Mouse (Mus musculus): Measurements from ENCODE around the gene Dnph1. TPM values are rescaled to one million over a fixed set of nuclear protein-coding genes. Genes with fewer than 3 reads are reported as not detected.
A peak's percentile ranks its signal among the peaks of the same experiment; 100 is the strongest.

The Dnph1 gene
- polyA plus RNA-seq, 1 experiment from 2014 or later: 26.4 TPM

GRCm38 (mm10) chr17:46521963-46522668, 25.6 kb downstream of the Dnph1 start:
- Histone ChIP-seq H3K27ac (replicated peaks in 1 of 2; ENCODE audit: control insufficient read depth in 1 of 2, insufficient read depth in 1 of 2, low read depth in 2 of 2, low read length in 2 of 2) (no peak overlapping the region), H3K36me3 (ENCODE audit: control insufficient read depth, insufficient read depth, low read length) (peaks cover 3% of the 10 kb centered on the region; the same call in 1 of the 2 replicates), H3K27me3 (ENCODE audit: control insufficient read depth, insufficient read depth, low read length) (peaks cover 6% of the 10 kb centered on the region; the same call in 1 of the 2 replicates), H3K9me3 (ENCODE audit: control insufficient read depth, low read length) (no peaks in the 10 kb centered on the region), H3K9ac (ENCODE audit: low read length) (no peak overlapping the region), H3K4me1 (ENCODE audit: control insufficient read depth in 2 of 2, insufficient read depth in 2 of 2, low read length in 2 of 2) (peaks cover 9 to 11% of the 10 kb centered on the region in 2 experiments; a peak in 3 of 4 replicates), H3K4me3 (ENCODE audit: control insufficient read depth in 1 of 2, insufficient read depth in 1 of 2, low read depth in 1 of 2, low read length in 2 of 2) (no peak overlapping the region), H3K4me2 (ENCODE audit: low read length) (no peak overlapping the region)
- WGBS: 39% methylated on average over 24 of the region's 24 CpGs
- ATAC-seq (ENCODE audit: insufficient number of reproducible peaks, insufficient read depth, low FRiP score, low read depth): no peak

DNA sequence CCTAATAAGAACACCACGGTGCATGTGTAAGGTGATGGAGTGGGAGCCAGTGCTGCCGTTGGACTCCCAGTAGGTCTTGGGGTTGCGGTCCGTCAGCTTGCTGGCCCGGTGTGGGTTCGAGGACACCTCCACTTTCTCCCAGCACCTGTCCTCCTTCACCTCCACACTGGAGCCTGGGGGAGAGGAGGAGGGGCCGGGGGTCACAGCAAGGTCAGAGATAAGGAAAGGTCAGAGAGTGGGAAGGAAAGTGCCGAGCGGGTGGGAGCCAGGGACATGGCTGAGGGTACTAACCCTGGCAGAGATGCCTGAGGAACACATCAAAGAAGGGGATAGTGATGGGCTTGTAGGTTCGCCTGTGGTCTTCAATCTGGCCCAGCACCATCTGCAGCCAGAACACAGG, 28.6 kb downstream of the Dnph1 start:
- Histone ChIP-seq H3K9ac (ENCODE audit: low read length) (no peak overlapping the region), H3K4me1 (ENCODE audit: control insufficient read depth in 2 of 2, insufficient read depth in 2 of 2, low read length in 2 of 2) (peaks cover 8 to 11% of the 10 kb centered on the region in 2 experiments; a peak in 3 of 4 replicates), H3K27ac (replicated peaks in 1 of 2; ENCODE audit: control insufficient read depth in 1 of 2, insufficient read depth in 1 of 2, low read depth in 2 of 2, low read length in 2 of 2) (no peak overlapping the region), H3K4me3 (ENCODE audit: control insufficient read depth in 1 of 2, insufficient read depth in 1 of 2, low read depth in 1 of 2, low read length in 2 of 2) (no peak overlapping the region), H3K9me3 (ENCODE audit: control insufficient read depth, low read length) (no peaks in the 10 kb centered on the region), H3K36me3 (ENCODE audit: control insufficient read depth, insufficient read depth, low read length) (peaks cover 9% of the 10 kb centered on the region; the same call in 1 of the 2 replicates), H3K27me3 (ENCODE audit: control insufficient read depth, insufficient read depth, low read length) (0 out of 2 replicates have a peak, but pooled peaks cover 3% of the 10 kb centered on the region), H3K4me2 (ENCODE audit: low read length) (no peak overlapping the region)
- ATAC-seq (ENCODE audit: insufficient number of reproducible peaks, insufficient read depth, low FRiP score, low read depth): no peak
- WGBS: 72% methylated on average over 10 of the region's 10 CpGs

GRCm38 (mm10) chr17:46525579-46526307, 29.2 kb downstream of the Dnph1 start:
- 42% methylated on average over 12 of the region's 12 CpGs for WGBS
- peaks cover 3 to 6% of the 10 kb centered on the region in 2 experiments; a peak in 3 of 4 replicates for H3K4me1 ChIP-seq (ENCODE audit: control insufficient read depth in 2 of 2, insufficient read depth in 2 of 2, low read length in 2 of 2)
- no peak overlapping the region for H3K9ac ChIP-seq (ENCODE audit: low read length)
- no peak overlapping the region for H3K4me3 ChIP-seq (ENCODE audit: control insufficient read depth in 1 of 2, insufficient read depth in 1 of 2, low read depth in 1 of 2, low read length in 2 of 2)
- no peak overlapping the region for H3K27ac ChIP-seq (replicated peaks in 1 of 2; ENCODE audit: control insufficient read depth in 1 of 2, insufficient read depth in 1 of 2, low read depth in 2 of 2, low read length in 2 of 2)
- no peak for ATAC-seq (ENCODE audit: insufficient number of reproducible peaks, insufficient read depth, low FRiP score, low read depth)
- H3K4me2 ChIP-seq (ENCODE audit: low read length): no peak overlapping the region
- H3K9me3 ChIP-seq (ENCODE audit: control insufficient read depth, low read length): no peaks in the 10 kb centered on the region
- H3K36me3 ChIP-seq (ENCODE audit: control insufficient read depth, insufficient read depth, low read length): peaks cover 9% of the 10 kb centered on the region; the same call in 1 of the 2 replicates
- 0 out of 2 replicates have a peak, but pooled peaks cover 3% of the 10 kb centered on the region for H3K27me3 ChIP-seq (ENCODE audit: control insufficient read depth, insufficient read depth, low read length)

- H3K27ac ChIP-seq (replicated peaks in 1 of 2; ENCODE audit: control insufficient read depth in 1 of 2, insufficient read depth in 1 of 2, low read depth in 2 of 2, low read length in 2 of 2): no peak overlapping the region
- H3K4me2 ChIP-seq (ENCODE audit: low read length): no peak overlapping the region
- H3K36me3 ChIP-seq (ENCODE audit: control insufficient read depth, insufficient read depth, low read length): peaks cover 29% of the 10 kb centered on the region
- 0 out of 2 replicates have a peak, but pooled peaks cover 5% of the 10 kb centered on the region for H3K27me3 ChIP-seq (ENCODE audit: control insufficient read depth, insufficient read depth, low read length)
- 84% methylated on average over 12 of the region's 12 CpGs for WGBS
- no peak overlapping the region for H3K4me3 ChIP-seq (ENCODE audit: control insufficient read depth in 1 of 2, insufficient read depth in 1 of 2, low read depth in 1 of 2, low read length in 2 of 2)
- H3K9me3 ChIP-seq (ENCODE audit: control insufficient read depth, low read length): no peaks in the 10 kb centered on the region
- H3K9ac ChIP-seq (ENCODE audit: low read length): no peak overlapping the region
- H3K4me1 ChIP-seq (ENCODE audit: control insufficient read depth in 2 of 2, insufficient read depth in 2 of 2, low read length in 2 of 2): peaks cover 10 to 17% of the 10 kb centered on the region in 2 experiments
- no peak for ATAC-seq (ENCODE audit: insufficient number of reproducible peaks, insufficient read depth, low FRiP score, low read depth)
Observed at GRCm38 (mm10) chr17:46543661-46544060, 47.1 kb downstream of the Dnph1 start.

DNA sequence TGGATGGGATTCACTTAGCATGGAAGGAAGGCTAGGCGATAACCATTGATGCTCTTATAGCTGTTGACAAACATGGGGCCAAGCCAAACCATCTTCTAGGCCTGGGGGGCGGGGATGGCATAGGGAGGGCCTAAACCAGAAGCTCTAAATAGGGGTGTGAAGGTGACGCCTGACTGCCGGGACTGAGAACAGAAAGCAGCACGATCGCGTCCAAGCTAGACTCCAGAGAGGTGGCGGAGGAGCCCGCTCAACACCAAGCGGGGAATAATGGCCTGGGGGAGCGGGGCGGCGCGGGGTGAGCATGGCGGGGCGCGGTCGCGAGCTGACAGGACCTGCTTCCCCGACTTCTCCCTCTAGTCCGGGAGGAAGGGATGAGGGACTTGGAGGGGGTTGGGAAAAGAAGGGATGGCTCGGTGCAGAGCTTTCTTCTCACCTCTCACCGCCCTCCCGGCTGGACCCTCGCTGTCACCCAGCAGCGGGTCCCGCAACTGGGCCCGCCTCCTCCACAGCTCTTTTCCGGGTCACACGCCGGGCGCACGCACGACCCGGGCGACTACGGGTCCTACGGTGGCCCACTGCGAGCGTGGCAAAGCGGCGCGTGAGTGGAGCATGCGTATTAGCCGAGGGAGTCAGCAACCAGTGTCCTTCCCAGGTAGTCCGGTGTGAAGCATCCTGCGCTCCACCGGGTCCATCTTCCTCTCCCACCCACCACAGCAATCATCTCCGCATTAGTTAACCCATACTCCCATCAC, 49.5 kb downstream of the Dnph1 start, which contains the start of gene Cul9:
Cul9 (minus strand) TSS at position 576 of the 752 bp plus-strand sequence.
- peak within 1 kb of the TSS; percentile 88 for H3K4me2 ChIP-seq (ENCODE audit: low read length)
- H3K36me3 ChIP-seq (ENCODE audit: control insufficient read depth, insufficient read depth, low read length): peaks cover 44% of the 10 kb centered on the region
- peak within 1 kb of the TSS; percentile 62 to 65 for H3K4me3 ChIP-seq (ENCODE audit: control insufficient read depth in 1 of 2, insufficient read depth in 1 of 2, low read depth in 1 of 2, low read length in 2 of 2)
- WGBS: 2% methylated on average over 42 of the region's 49 CpGs
- no peaks in the 10 kb centered on the region for H3K27me3 ChIP-seq (ENCODE audit: control insufficient read depth, insufficient read depth, low read length)
- no peaks in the 10 kb centered on the region for H3K9me3 ChIP-seq (ENCODE audit: control insufficient read depth, low read length)
- H3K4me1 ChIP-seq (ENCODE audit: control insufficient read depth in 2 of 2, insufficient read depth in 2 of 2, low read length in 2 of 2): peaks cover 10 to 17% of the 10 kb centered on the region in 2 experiments
- peak within 1 kb of the TSS in 1 of 2 experiments; percentile 60; a peak in 2 of 4 replicates for H3K27ac ChIP-seq (replicated peaks in 1 of 2; ENCODE audit: control insufficient read depth in 1 of 2, insufficient read depth in 1 of 2, low read depth in 2 of 2, low read length in 2 of 2)
- H3K9ac ChIP-seq (ENCODE audit: low read length): peak within 1 kb of the TSS; percentile 83
- peak; percentile 20; the same call in 1 of the 2 replicates for ATAC-seq (ENCODE audit: insufficient number of reproducible peaks, insufficient read depth, low FRiP score, low read depth)

DNA sequence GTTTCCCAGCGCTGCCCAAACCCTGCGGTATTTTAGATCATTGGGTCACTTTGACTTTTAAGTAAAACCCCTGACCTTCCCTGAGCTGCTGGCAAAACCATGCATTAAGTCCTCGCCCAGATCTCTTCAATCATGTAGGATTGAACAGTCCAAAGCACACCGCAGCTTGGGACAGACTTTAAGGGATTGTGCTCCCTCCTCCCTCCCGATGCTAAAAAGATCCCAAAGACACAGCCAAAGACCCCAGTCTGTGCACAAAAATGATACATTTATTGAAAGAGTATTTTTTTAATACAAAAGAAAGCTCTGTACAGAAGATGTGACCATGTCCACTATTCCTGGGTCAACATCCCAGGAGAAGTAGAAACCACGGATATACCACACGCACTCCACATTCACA, 50.1 kb downstream of the Dnph1 start:
- peaks cover 44% of the 10 kb centered on the region for H3K36me3 ChIP-seq (ENCODE audit: control insufficient read depth, insufficient read depth, low read length)
- H3K27ac ChIP-seq (replicated peaks in 1 of 2; ENCODE audit: control insufficient read depth in 1 of 2, insufficient read depth in 1 of 2, low read depth in 2 of 2, low read length in 2 of 2): peak overlapping the region in 1 of 2 experiments; percentile 60; a peak in 2 of 4 replicates
- H3K9ac ChIP-seq (ENCODE audit: low read length): peak overlapping the region; percentile 83
- no peaks in the 10 kb centered on the region for H3K9me3 ChIP-seq (ENCODE audit: control insufficient read depth, low read length)
- peak overlapping the region; percentile 88 for H3K4me2 ChIP-seq (ENCODE audit: low read length)
- WGBS: 11% methylated on average over 7 of the region's 7 CpGs
- H3K27me3 ChIP-seq (ENCODE audit: control insufficient read depth, insufficient read depth, low read length): no peaks in the 10 kb centered on the region
- ATAC-seq (ENCODE audit: insufficient number of reproducible peaks, insufficient read depth, low FRiP score, low read depth): no peak
- peak overlapping the region; percentile 62 to 65 for H3K4me3 ChIP-seq (ENCODE audit: control insufficient read depth in 1 of 2, insufficient read depth in 1 of 2, low read depth in 1 of 2, low read length in 2 of 2)
- H3K4me1 ChIP-seq (ENCODE audit: control insufficient read depth in 2 of 2, insufficient read depth in 2 of 2, low read length in 2 of 2): peaks cover 10 to 21% of the 10 kb centered on the region in 2 experiments

DNA sequence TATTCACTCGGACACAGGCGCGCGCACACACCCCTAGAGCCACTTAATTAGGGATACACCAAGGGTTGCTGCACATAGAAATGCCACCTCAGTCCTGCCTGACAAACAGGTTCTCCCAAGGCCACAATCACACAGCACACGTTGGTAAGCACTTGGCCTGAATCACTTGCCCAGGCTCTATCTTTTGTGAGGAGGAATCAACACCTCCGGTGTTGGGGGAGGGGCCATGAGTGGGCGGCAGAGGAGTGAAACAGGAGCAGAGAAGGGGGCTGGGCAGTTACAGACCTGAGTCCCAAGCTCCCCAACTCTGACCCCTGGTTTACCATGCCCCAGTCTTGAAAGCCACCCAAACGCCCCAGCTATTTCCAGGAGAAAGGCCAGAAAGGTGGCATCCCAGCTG, 50.5 kb downstream of the Dnph1 start:
- Histone ChIP-seq H3K4me1 (ENCODE audit: control insufficient read depth in 2 of 2, insufficient read depth in 2 of 2, low read length in 2 of 2) (peaks cover 10 to 25% of the 10 kb centered on the region in 2 experiments), H3K27ac (replicated peaks in 1 of 2; ENCODE audit: control insufficient read depth in 1 of 2, insufficient read depth in 1 of 2, low read depth in 2 of 2, low read length in 2 of 2) (peak overlapping the region in 1 of 2 experiments; percentile 60; a peak in 2 of 4 replicates), H3K4me2 (ENCODE audit: low read length) (peak overlapping the region; percentile 88), H3K36me3 (ENCODE audit: control insufficient read depth, insufficient read depth, low read length) (peaks cover 46% of the 10 kb centered on the region), H3K9ac (ENCODE audit: low read length) (peak overlapping the region; percentile 83), H3K27me3 (ENCODE audit: control insufficient read depth, insufficient read depth, low read length) (no peaks in the 10 kb centered on the region), H3K9me3 (ENCODE audit: control insufficient read depth, low read length) (no peaks in the 10 kb centered on the region), H3K4me3 (ENCODE audit: control insufficient read depth in 1 of 2, insufficient read depth in 1 of 2, low read depth in 1 of 2, low read length in 2 of 2) (no peak overlapping the region)
- 12% methylated on average over 8 of the region's 8 CpGs for WGBS
- no peak for ATAC-seq (ENCODE audit: insufficient number of reproducible peaks, insufficient read depth, low FRiP score, low read depth)
